Mouse (Mus musculus) heart, embryonic 12.5 days (tissue): ENCODE results near the gene Tnfsf8. TPM values are rescaled to one million over a fixed set of nuclear protein-coding genes. Genes with fewer than 3 reads are reported as not detected.

ENCODE experiments used
- ATAC-seq: fragments of 200-750 bp; cut with Nextera tagmentation; 2 replicates; pipeline ENCODE4 v1.8.0; 2017; ENCODE audit warnings: moderate TSS enrichment, moderate library complexity; ENCODE audit not compliant: insufficient number of reproducible peaks, low FRiP score
- H3K27ac ChIP-seq: fragments of 300-500 bp; sonication (generic); 2 replicates; pipeline ENCODE4 v1.5.1; 2016; ENCODE audit warnings: mild to moderate bottlenecking, moderate library complexity; ENCODE audit not compliant: poor library complexity, severe bottlenecking
- H3K27me3 ChIP-seq: fragments of 300-500 bp; sonication (generic); replicated peaks from 2 replicates; pipeline ENCODE4 v1.6.1; 2016; ENCODE audit warnings: mild to moderate bottlenecking, moderate library complexity
- H3K36me3 ChIP-seq: fragments of 300-500 bp; sonication (generic); 2 replicates; pipeline ENCODE4 v1.6.1; 2016; ENCODE audit warnings: mild to moderate bottlenecking, moderate library complexity
- H3K4me1 ChIP-seq: fragments of 300-500 bp; sonication (generic); replicated peaks from 2 replicates; pipeline ENCODE4 v1.6.1; 2016; ENCODE audit warnings: mild to moderate bottlenecking
- H3K4me2 ChIP-seq: fragments of 300-500 bp; sonication (generic); 2 replicates; pipeline ENCODE4 v1.6.1; 2016; ENCODE audit warnings: mild to moderate bottlenecking, moderate library complexity
- H3K4me3 ChIP-seq: fragments of 300-500 bp; sonication (generic); 2 replicates; pipeline ENCODE4 v1.5.1; 2016; ENCODE audit warnings: mild to moderate bottlenecking
- H3K9ac ChIP-seq: fragments of 300-500 bp; sonication (generic); 2 replicates; pipeline ENCODE4 v1.6.1; 2016; ENCODE audit warnings: mild to moderate bottlenecking, moderate library complexity
- H3K9me3 ChIP-seq: fragments of 300-500 bp; sonication (generic); replicated peaks from 2 replicates; pipeline ENCODE4 v1.6.1; 2016; ENCODE audit warnings: mild to moderate bottlenecking, moderate library complexity
- WGBS: fragments of 180-500 bp; shearing (Covaris S2); methylation state at CpG from one replicate; pipeline ENCODE4 v1.1.7; 2016; 5-methylcytosine and 5-hydroxymethylcytosine counted together
- polyA plus RNA-seq: library from polyadenylated mRNA; unstranded; fragments of >200 nt; fragmentation: Nextera tagmentation; extraction: Ambion mirVana; gene quantifications from 2 replicates; pipeline ENCODE4 v1.2.1, GENCODE M21; 2016

The Tnfsf8 gene
- polyA plus RNA-seq, 1 experiment from 2014 or later, result not detected

DNA sequence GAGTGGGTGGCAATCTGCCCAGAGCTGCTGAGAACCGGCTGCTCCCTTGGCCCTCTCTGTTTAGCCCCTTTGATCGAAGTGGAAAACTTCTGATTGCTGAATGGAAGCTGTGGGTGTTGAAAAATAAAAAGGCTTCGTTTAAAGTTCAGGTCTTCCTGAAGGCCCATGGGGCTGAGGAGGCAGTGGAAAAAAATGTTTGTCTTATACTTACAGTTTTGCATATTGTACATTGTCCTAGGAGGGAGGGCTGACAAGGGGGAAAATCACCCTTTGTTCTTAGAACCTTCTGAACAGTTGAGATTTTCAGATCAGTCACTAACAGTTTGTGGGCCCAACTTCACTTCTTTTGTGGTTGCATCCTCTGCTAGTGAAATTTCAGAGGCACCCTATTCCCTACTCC is 1.8 kb upstream of the Tnfsf8 start:
- Histone ChIP-seq H3K4me2 (no peak overlapping the region), H3K9me3 (no peaks in the 10 kb centered on the region), H3K27me3 (peaks cover 13% of the 10 kb centered on the region), H3K9ac (no peak overlapping the region), H3K27ac (no peak overlapping the region), H3K4me3 (no peak overlapping the region), H3K36me3 (no peaks in the 10 kb centered on the region), H3K4me1 (no peaks in the 10 kb centered on the region)
- 61% methylated on average over 3 of the region's 3 CpGs for WGBS
- ATAC-seq, result no peak

DNA sequence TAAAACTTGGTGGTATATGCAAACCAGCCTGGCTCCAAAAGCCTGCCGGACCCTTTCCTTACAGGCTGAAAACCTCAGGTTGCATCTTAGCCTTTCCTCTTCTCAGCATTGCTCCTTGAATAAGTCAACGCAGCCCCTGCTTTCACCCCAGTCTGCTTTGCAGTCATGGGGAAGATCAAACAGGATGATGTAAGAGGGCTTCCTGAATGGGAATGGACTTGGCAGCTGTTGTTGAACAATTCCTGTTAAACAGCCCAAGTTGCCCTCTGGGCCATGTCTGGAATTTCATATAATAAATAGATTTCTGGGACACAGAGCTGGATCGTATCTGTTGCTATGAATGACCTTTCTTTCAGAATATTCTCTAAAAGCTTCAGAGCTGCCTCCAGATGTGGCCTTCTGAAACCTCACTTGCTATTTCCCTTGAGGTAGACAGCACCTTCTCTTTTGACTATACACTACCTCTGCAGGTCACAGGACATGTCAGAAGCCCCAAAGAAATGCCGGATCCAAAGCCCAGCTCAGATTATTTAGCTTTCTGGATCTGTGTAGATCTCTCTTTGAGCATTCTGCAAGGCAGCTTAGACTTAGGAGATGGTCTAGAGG is 1.0 kb upstream of the Tnfsf8 start:
- Histone ChIP-seq H3K27me3 (peaks cover 13% of the 10 kb centered on the region), H3K36me3 (no peaks in the 10 kb centered on the region), H3K9me3 (no peaks in the 10 kb centered on the region), H3K4me3 (no peak overlapping the region), H3K4me2 (no peak overlapping the region), H3K4me1 (no peaks in the 10 kb centered on the region), H3K9ac (no peak overlapping the region), H3K27ac (no peak overlapping the region)
- 65% methylated on average over 4 of the region's 4 CpGs for WGBS
- ATAC-seq, result no peak

DNA sequence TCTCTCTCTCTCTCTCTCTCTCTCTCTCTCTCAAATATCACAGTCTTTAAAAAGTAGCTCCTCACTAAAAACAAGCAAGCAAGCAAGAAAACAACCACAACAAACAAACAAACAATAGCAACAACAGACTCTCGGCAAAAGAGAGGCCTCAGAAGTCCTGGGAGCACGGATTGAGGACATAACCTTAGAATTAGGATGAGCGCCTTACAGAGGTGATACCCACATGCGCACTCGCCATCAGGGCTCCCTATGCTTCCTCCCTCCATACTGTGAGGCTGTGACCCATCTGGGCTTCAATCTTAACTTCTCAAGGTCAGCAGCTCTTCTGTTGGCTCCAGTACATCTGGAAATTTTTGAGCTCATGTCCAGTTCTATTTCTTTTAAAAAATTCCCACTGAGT is 911 bp downstream of the Tnfsf8 start:
- ATAC-seq, result no peak
- H3K4me1 ChIP-seq, result no peaks in the 10 kb centered on the region
- H3K9ac ChIP-seq, result no peak overlapping the region
- no peaks in the 10 kb centered on the region for H3K9me3 ChIP-seq
- H3K27ac ChIP-seq, result no peak overlapping the region
- no peak overlapping the region for H3K4me3 ChIP-seq
- H3K36me3 ChIP-seq, result no peaks in the 10 kb centered on the region
- peaks cover 13% of the 10 kb centered on the region for H3K27me3 ChIP-seq
- WGBS, result 78% methylated on average over 5 of the region's 5 CpGs
- no peak overlapping the region for H3K4me2 ChIP-seq

GRCm38 (mm10) chr4:63859785-63860203 is 1.4 kb downstream of the Tnfsf8 start:
- 78% methylated on average over 4 of the region's 4 CpGs for WGBS

DNA sequence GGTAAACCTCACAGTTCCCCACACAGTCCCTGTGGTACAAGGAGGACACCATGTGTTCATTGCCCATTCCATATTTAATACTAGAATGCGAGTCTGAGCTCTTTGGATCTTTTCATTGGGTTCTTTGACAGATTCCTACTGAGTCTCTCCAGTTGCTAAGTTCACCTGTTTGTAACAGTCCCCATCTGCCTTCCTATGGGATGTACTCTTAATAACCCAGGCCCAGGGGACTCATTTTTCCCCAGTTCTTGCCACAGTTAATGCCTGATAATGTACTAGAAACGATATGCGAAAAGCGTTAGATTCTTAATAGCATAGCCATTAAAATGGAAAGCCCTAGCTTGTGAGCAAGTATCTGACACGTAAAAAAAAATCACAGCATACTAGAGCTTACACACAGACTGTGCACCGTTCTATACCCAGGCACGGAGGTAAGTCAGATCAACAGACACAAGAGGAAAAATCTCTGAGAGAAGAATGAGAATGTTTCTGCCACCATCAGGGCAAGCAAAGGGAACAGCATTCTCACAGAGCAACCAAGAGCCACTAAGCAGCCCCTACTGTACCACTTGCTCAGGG is 2.4 kb downstream of the Tnfsf8 start:
- H3K27ac ChIP-seq, result no peak overlapping the region
- no peaks in the 10 kb centered on the region for H3K9me3 ChIP-seq
- 80% methylated on average over 7 of the region's 7 CpGs for WGBS
- peaks cover 7% of the 10 kb centered on the region for H3K27me3 ChIP-seq
- no peak overlapping the region for H3K4me2 ChIP-seq
- no peak overlapping the region for H3K4me3 ChIP-seq
- no peaks in the 10 kb centered on the region for H3K36me3 ChIP-seq
- H3K9ac ChIP-seq, result no peak overlapping the region
- no peaks in the 10 kb centered on the region for H3K4me1 ChIP-seq
- ATAC-seq, result no peak

More at GRCm38 (mm10) chr4:63859785-63860203, 1.4 kb downstream of the Tnfsf8 start:
- ATAC-seq, result no peak
- Histone ChIP-seq H3K27me3 (peaks cover 13% of the 10 kb centered on the region), H3K4me2 (no peak overlapping the region), H3K9ac (no peak overlapping the region), H3K9me3 (no peaks in the 10 kb centered on the region), H3K4me3 (no peak overlapping the region), H3K27ac (no peak overlapping the region), H3K4me1 (no peaks in the 10 kb centered on the region), H3K36me3 (no peaks in the 10 kb centered on the region)

GRCm38 (mm10) chr4:63856764-63857163 is 4.4 kb downstream of the Tnfsf8 start:
- Histone ChIP-seq H3K27ac (no peak overlapping the region), H3K4me1 (no peaks in the 10 kb centered on the region), H3K27me3 (peaks cover 3% of the 10 kb centered on the region), H3K4me3 (no peak overlapping the region), H3K4me2 (no peak overlapping the region), H3K36me3 (no peaks in the 10 kb centered on the region), H3K9me3 (no peaks in the 10 kb centered on the region), H3K9ac (no peak overlapping the region)
- ATAC-seq, result no peak
- 79% methylated on average over 6 of the region's 6 CpGs for WGBS

- no peak for ATAC-seq
- no peaks in the 10 kb centered on the region for H3K4me1 ChIP-seq
- H3K27me3 ChIP-seq, result peaks cover 6% of the 10 kb centered on the region; the same call in 1 of the 2 replicates
- no peaks in the 10 kb centered on the region for H3K36me3 ChIP-seq
- 70% methylated on average over 1 of the region's 1 CpGs for WGBS
- no peak overlapping the region for H3K27ac ChIP-seq
- no peak overlapping the region for H3K4me3 ChIP-seq
- no peak overlapping the region for H3K4me2 ChIP-seq
- no peaks in the 10 kb centered on the region for H3K9me3 ChIP-seq
- no peak overlapping the region for H3K9ac ChIP-seq
These were observed 7.3 kb downstream of the Tnfsf8 start for GRCm38 (mm10) chr4:63853782-63854386.

GRCm38 (mm10) chr4:63850082-63850481 is 11.1 kb downstream of the Tnfsf8 start:
- Histone ChIP-seq H3K4me1 (no peaks in the 10 kb centered on the region), H3K27ac (no peak overlapping the region), H3K36me3 (no peaks in the 10 kb centered on the region), H3K27me3 (peaks cover 27% of the 10 kb centered on the region), H3K9me3 (no peaks in the 10 kb centered on the region), H3K9ac (no peak overlapping the region), H3K4me3 (no peak overlapping the region), H3K4me2 (no peak overlapping the region)
- ATAC-seq, result no peak
- WGBS, result 74% methylated on average over 2 of the region's 2 CpGs

GRCm38 (mm10) chr4:63846881-63847597 is 14.1 kb downstream of the Tnfsf8 start:
- Histone ChIP-seq H3K36me3 (no peaks in the 10 kb centered on the region), H3K27me3 (peaks cover 34% of the 10 kb centered on the region), H3K4me3 (no peak overlapping the region), H3K9me3 (no peaks in the 10 kb centered on the region), H3K27ac (no peak overlapping the region), H3K9ac (no peak overlapping the region), H3K4me2 (no peak overlapping the region), H3K4me1 (no peaks in the 10 kb centered on the region)
- no peak for ATAC-seq
- 58% methylated on average over 3 of the region's 3 CpGs for WGBS

GRCm38 (mm10) chr4:63845760-63846159 is 15.4 kb downstream of the Tnfsf8 start:
- Histone ChIP-seq H3K27me3 (peaks cover 31% of the 10 kb centered on the region), H3K36me3 (no peaks in the 10 kb centered on the region)
- 59% methylated on average over 2 of the region's 2 CpGs for WGBS

GRCm38 (mm10) chr4:63843924-63844323 is 17.2 kb downstream of the Tnfsf8 start:
- ATAC-seq, result no peak
- 22% methylated on average over 6 of the region's 6 CpGs for WGBS
- H3K4me3 ChIP-seq, result no peak overlapping the region

More at GRCm38 (mm10) chr4:63845760-63846159, 15.4 kb downstream of the Tnfsf8 start:
- H3K9ac ChIP-seq, result no peak overlapping the region
- no peak overlapping the region for H3K27ac ChIP-seq
- H3K4me3 ChIP-seq, result no peak overlapping the region
- no peaks in the 10 kb centered on the region for H3K4me1 ChIP-seq
- no peaks in the 10 kb centered on the region for H3K9me3 ChIP-seq
- no peak for ATAC-seq
- H3K4me2 ChIP-seq, result no peak overlapping the region

More at GRCm38 (mm10) chr4:63843924-63844323, 17.2 kb downstream of the Tnfsf8 start:
- Histone ChIP-seq H3K4me2 (no peak overlapping the region), H3K9me3 (no peaks in the 10 kb centered on the region), H3K4me1 (no peaks in the 10 kb centered on the region), H3K36me3 (no peaks in the 10 kb centered on the region), H3K27me3 (peaks cover 29% of the 10 kb centered on the region), H3K27ac (no peak overlapping the region), H3K9ac (no peak overlapping the region)
